Mouse (Mus musculus) lung, embryonic 14.5 days (tissue): Measurements from ENCODE around the gene Ralgps2. TPM values are rescaled to one million over a fixed set of nuclear protein-coding genes. Genes with fewer than 3 reads are reported as not detected.

Experiments
- ATAC-seq: fragments of 200-750 bp; cut with Nextera tagmentation; 2 replicates; pipeline ENCODE4 v1.8.0; 2017; ENCODE audit warnings: mild to moderate bottlenecking, moderate TSS enrichment, moderate library complexity; ENCODE audit not compliant: insufficient read depth
- DNase-seq: peaks from one replicate; pipeline ENCODE4 v3.0.0-alpha.2; 2015
- H3K27ac ChIP-seq: fragments of 300-500 bp; sonication (generic); 2 replicates; pipeline ENCODE4 v1.5.1; 2014; ENCODE audit warnings: low read depth, mild to moderate bottlenecking, moderate library complexity
- H3K27me3 ChIP-seq: fragments of 300-500 bp; sonication (generic); 2 replicates; pipeline ENCODE4 v1.6.1; 2014; ENCODE audit warnings: low read length, control low read depth; ENCODE audit not compliant: insufficient read depth
- H3K36me3 ChIP-seq: fragments of 300-500 bp; sonication (generic); 2 replicates; pipeline ENCODE4 v1.6.1; 2014; ENCODE audit warnings: control low read depth; ENCODE audit not compliant: insufficient read depth
- H3K4me1 ChIP-seq: fragments of 300-500 bp; sonication (generic); 2 replicates; pipeline ENCODE4 v1.6.1; 2014; ENCODE audit warnings: antibody characterized with exemption, control low read depth; ENCODE audit not compliant: insufficient read depth
- H3K4me2 ChIP-seq: fragments of 300-500 bp; sonication (generic); 2 replicates; pipeline ENCODE4 v1.6.1; 2014; ENCODE audit warnings: mild to moderate bottlenecking
- H3K4me3 ChIP-seq: fragments of 300-500 bp; sonication (generic); 2 replicates; pipeline ENCODE4 v1.5.1; 2014; ENCODE audit warnings: low read depth, low read length
- H3K9ac ChIP-seq: fragments of 300-500 bp; sonication (generic); 2 replicates; pipeline ENCODE4 v1.6.1; 2014
- H3K9me3 ChIP-seq: fragments of 300-500 bp; sonication (generic); 2 replicates; pipeline ENCODE4 v1.6.1; 2016; ENCODE audit warnings: low read depth, low read length, control low read depth
- CTCF ChIP-seq: IDR thresholded peaks from 2 replicates; pipeline ENCODE4 v1.5.1; 2016; ENCODE audit warnings: antibody characterized with exemption, low read depth
- WGBS: fragments of 180-500 bp; shearing (Covaris S2); extraction: QIAGEN DNeasy Blood & Tissue Kit; methylation state at CpG from one replicate; pipeline ENCODE4 v1.1.7; 2014; 5-methylcytosine and 5-hydroxymethylcytosine counted together
- polyA plus RNA-seq: library from polyadenylated mRNA; unstranded; fragments of >200 nt; fragmentation: Nextera tagmentation; extraction: Ambion mirVana; gene quantifications from 2 replicates; pipeline ENCODE4 v1.2.1, GENCODE M21; 2014

Gene Ralgps2
- polyA plus RNA-seq, 1 experiment from 2014 or later: 70.6 TPM

DNA sequence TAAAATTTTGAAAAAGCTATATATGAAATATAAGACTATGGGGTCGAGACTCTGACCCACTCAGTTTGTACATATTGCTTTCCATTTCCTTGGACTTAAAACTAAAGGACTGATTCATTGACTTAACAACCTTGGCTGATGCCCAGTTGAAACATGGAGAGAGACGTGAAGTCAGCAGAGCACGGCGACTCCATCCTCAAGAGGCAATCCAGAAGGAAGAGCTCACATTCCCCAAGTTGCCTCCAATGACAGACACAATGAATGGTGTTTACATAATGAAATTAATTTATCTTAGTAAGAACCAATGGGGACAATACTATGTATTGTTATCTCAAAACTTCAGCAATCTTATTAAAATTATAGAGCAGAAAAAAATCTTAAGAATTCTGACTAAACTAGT lies 84.9 kb downstream of the Ralgps2 start:
- H3K27ac ChIP-seq: no peak overlapping the region
- no peak for TF ChIP-seq CTCF
- no peak overlapping the region for H3K9ac ChIP-seq
- no peak overlapping the region for H3K4me3 ChIP-seq
- H3K4me2 ChIP-seq: no peak overlapping the region
- no peaks in the 10 kb centered on the region for H3K9me3 ChIP-seq
- no peaks in the 10 kb centered on the region for H3K4me1 ChIP-seq
- no peaks in the 10 kb centered on the region for H3K36me3 ChIP-seq
- 57% methylated on average over 4 of the region's 4 CpGs for WGBS
- no peaks in the 10 kb centered on the region for H3K27me3 ChIP-seq
- ATAC-seq (no peak), DNase-seq (peak; percentile 46)

- TF ChIP-seq CTCF: no peak
- Histone ChIP-seq H3K4me1 (no peaks in the 10 kb centered on the region), H3K4me2 (no peak overlapping the region), H3K27ac (peak overlapping the region; percentile 2; the same call in 1 of the 2 replicates), H3K4me3 (no peak overlapping the region), H3K9ac (no peak overlapping the region), H3K27me3 (no peaks in the 10 kb centered on the region), H3K9me3 (no peaks in the 10 kb centered on the region), H3K36me3 (no peaks in the 10 kb centered on the region)
- DNase-seq: no peak
- 53% methylated on average over 5 of the region's 5 CpGs for WGBS
- peak; percentile 65; the same call in 1 of the 2 replicates for ATAC-seq
Observed at GRCm38 (mm10) chr1:156852872-156853271, 86.6 kb downstream of the Ralgps2 start.

DNA sequence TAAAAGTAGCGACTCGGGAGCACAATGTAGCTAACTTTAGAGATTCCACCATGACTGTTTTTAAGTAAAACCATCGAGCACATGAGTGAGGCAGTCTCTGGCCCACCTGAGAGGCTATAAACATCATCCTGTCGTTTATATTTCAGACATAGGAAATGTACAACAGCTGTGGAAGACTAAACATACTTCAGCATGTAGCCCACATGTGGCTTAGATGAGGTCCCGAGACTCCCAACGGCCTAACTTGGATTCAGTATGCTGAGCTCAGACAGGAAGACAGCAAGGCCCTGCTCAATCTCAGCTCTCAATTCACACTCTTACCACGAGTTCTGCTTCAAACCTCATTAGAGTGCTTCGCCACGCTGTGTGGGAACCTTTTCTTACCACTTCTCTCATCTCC lies 87.0 kb downstream of the Ralgps2 start:
- no peak overlapping the region for H3K4me3 ChIP-seq
- WGBS: 46% methylated on average over 9 of the region's 9 CpGs
- no peak for TF ChIP-seq CTCF
- no peak overlapping the region for H3K4me2 ChIP-seq
- H3K9ac ChIP-seq: no peak overlapping the region
- H3K36me3 ChIP-seq: no peaks in the 10 kb centered on the region
- peak overlapping the region; percentile 36; the same call in 1 of the 2 replicates for H3K27ac ChIP-seq
- H3K27me3 ChIP-seq: no peaks in the 10 kb centered on the region
- H3K9me3 ChIP-seq: no peaks in the 10 kb centered on the region
- H3K4me1 ChIP-seq: no peaks in the 10 kb centered on the region
- DNase-seq: no peak
- ATAC-seq: no peak

- Histone ChIP-seq H3K27ac (no peak overlapping the region), H3K36me3 (no peaks in the 10 kb centered on the region), H3K4me3 (no peak overlapping the region), H3K4me1 (peaks cover 2% of the 10 kb centered on the region; the same call in 1 of the 2 replicates), H3K9ac (no peak overlapping the region), H3K9me3 (no peaks in the 10 kb centered on the region), H3K4me2 (no peak overlapping the region), H3K27me3 (no peaks in the 10 kb centered on the region)
- DNase-seq (no peak), ATAC-seq (no peak)
- TF ChIP-seq CTCF: no peak
- WGBS: 55% methylated on average over 4 of the region's 4 CpGs
Observed at GRCm38 (mm10) chr1:156847098-156847497, 92.3 kb downstream of the Ralgps2 start.

GRCm38 (mm10) chr1:156841625-156842339 lies 97.6 kb downstream of the Ralgps2 start:
- Histone ChIP-seq H3K4me3 (no peak overlapping the region), H3K9ac (no peak overlapping the region), H3K27ac (no peak overlapping the region)

GRCm38 (mm10) chr1:156838695-156839094 lies 100.7 kb downstream of the Ralgps2 start:
- Histone ChIP-seq H3K27ac (peak overlapping the region; percentile 21; the same call in 1 of the 2 replicates), H3K4me3 (peak overlapping the region; percentile 11; the same call in 1 of the 2 replicates), H3K4me2 (peak overlapping the region; percentile 58), H3K27me3 (no peaks in the 10 kb centered on the region), H3K9ac (peak overlapping the region; percentile 34; the same call in 1 of the 2 replicates), H3K36me3 (no peaks in the 10 kb centered on the region), H3K9me3 (no peaks in the 10 kb centered on the region), H3K4me1 (peaks cover 2% of the 10 kb centered on the region; the same call in 1 of the 2 replicates)
- ATAC-seq: peak; percentile 94
- 1% methylated on average over 6 of the region's 6 CpGs for WGBS
- no peak for TF ChIP-seq CTCF
- peak; percentile 87 for DNase-seq

More at GRCm38 (mm10) chr1:156841625-156842339, 97.6 kb downstream of the Ralgps2 start:
- WGBS: 40% methylated on average over 11 of the region's 11 CpGs
- DNase-seq (no peak), ATAC-seq (no peak)
- Histone ChIP-seq H3K36me3 (no peaks in the 10 kb centered on the region), H3K4me1 (peaks cover 2% of the 10 kb centered on the region; the same call in 1 of the 2 replicates), H3K27me3 (no peaks in the 10 kb centered on the region), H3K9me3 (no peaks in the 10 kb centered on the region), H3K4me2 (no peak overlapping the region)
- no peak for TF ChIP-seq CTCF

- no peak for DNase-seq
- Histone ChIP-seq H3K9ac (peak within 1 kb of the TSS; percentile 34; the same call in 1 of the 2 replicates), H3K4me1 (peaks cover under 1% of the 10 kb centered on the region; the same call in 1 of the 2 replicates), H3K9me3 (no peaks in the 10 kb centered on the region), H3K27ac (peak within 1 kb of the TSS; percentile 21; the same call in 1 of the 2 replicates), H3K4me2 (peak within 1 kb of the TSS; percentile 58), H3K36me3 (no peaks in the 10 kb centered on the region), H3K4me3 (peak within 1 kb of the TSS; percentile 11; the same call in 1 of the 2 replicates), H3K27me3 (no peaks in the 10 kb centered on the region)
- 33% methylated on average over 4 of the region's 4 CpGs for WGBS
- TF ChIP-seq CTCF: no peak
- 0 out of 2 replicates have a peak, but pooled peaks have one; percentile 47 for ATAC-seq
Observed at GRCm38 (mm10) chr1:156838177-156838576, 101.2 kb downstream of the Ralgps2 start, which contains the start of gene Angptl1. Angptl1 (plus strand) TSS chr1:156838562.
